ENCODE assay signal across 8 mouse cellular contexts in the genomic region with DNA sequence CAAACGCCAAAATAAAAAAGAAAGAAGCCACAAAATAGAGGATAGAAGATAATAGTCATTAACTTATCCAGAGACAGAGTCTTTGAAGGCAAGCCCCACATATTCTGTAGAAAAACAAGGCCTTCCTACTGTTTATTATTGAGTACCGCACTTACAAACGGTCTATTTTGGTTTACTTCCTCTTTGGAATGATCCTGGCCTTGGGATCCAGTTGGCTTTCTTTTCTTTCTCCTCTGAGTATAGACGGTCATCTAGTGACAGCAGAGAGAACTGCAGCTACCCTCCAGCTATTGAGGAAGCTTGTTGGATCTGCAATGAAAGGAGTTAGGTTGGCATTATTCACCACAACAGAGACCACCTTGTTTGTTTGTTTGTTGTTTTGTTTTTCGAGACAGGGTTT. TPM values are rescaled to one million over a fixed set of nuclear protein-coding genes. Genes with fewer than 3 reads are reported as not detected.
DNase-seq lines count a peak whose midpoint lies in the region; ATAC-seq and TF ChIP-seq lines count a peak whose summit lies in the region.

No protein-coding gene starts in this region.

- peak overlapping the region; percentile 27; the same call in 1 of the 2 replicates for H3K4me2 ChIP-seq in neural tube, embryonic 15.5 days

- peak overlapping the region; percentile 45; the same call in 1 of the 2 replicates for H3K27ac ChIP-seq in left cerebral cortex, adult 2 months
- no peak overlapping the region for H3K27ac ChIP-seq in neural tube, embryonic 15.5 days (replicated peaks)

- H3K27me3 ChIP-seq in neural tube, embryonic 15.5 days (replicated peaks) = no peaks in the 10 kb centered on the region

- no peaks in the 10 kb centered on the region for H3K4me1 ChIP-seq in neural tube, embryonic 15.5 days

- peak; percentile 14 for DNase-seq in thymus, postnatal 14 days
- DNase-seq in thymus, adult 18-20 months = no peak
- DNase-seq in frontal cortex, postnatal 36 days (ENCODE audit: low spot score in 2 of 2) = peak; percentile 33 to 74
- DNase-seq in induced T-regulatory cell, adult 2 months (ENCODE audit: low read depth) = peak; percentile 15
- DNase-seq in left cerebral cortex, adult 2 months (ENCODE audit: extremely low spot score in 1 of 2, low spot score in 2 of 2) = peak; percentile 37 to 49
- DNase-seq in spleen, postnatal 10 days (ENCODE audit: low spot score in 2 of 2) = no peak

- H3K36me3 ChIP-seq in neural tube, embryonic 15.5 days = no peaks in the 10 kb centered on the region

- no peak overlapping the region for H3K9ac ChIP-seq in neural tube, embryonic 15.5 days (replicated peaks)

- no peak overlapping the region for H3K4me3 ChIP-seq in left cerebral cortex, adult 2 months
- H3K4me3 ChIP-seq in neural tube, embryonic 15.5 days (replicated peaks) = no peak overlapping the region

- ATAC-seq in cerebellum, adult (ENCODE audit: insufficient number of reproducible peaks, low FRiP score, low TSS enrichment) = peak; percentile 81
- ATAC-seq in neural tube, embryonic 15.5 days (ENCODE audit: low FRiP score) = no peak

- H3K9me3 ChIP-seq in neural tube, embryonic 15.5 days (replicated peaks) = no peaks in the 10 kb centered on the region

- intact Hi-C loops in left cerebral cortex, adult 2 months (cut with DNase I) = loop anchor here (2.0 kb wide), 1 partner anchor 64 kb away; a partner anchor contains a TSS

- WGBS in neural tube, embryonic 15.5 days = 25% methylated on average over 5 of the region's 5 CpGs

- peak; percentile 98 for TF ChIP-seq CTCF in left cerebral cortex, adult 2 months (IDR thresholded peaks at IDR 0.05)

RNA-seq across cellular contexts. Expression of a gene that starts 11.8 kb away (rescaled TPM):
- total RNA-seq in left cerebral cortex, adult 2 months (2021) = 10 to 100 TPM; 11.9 to 14.1 TPM
- polyA plus RNA-seq in neural tube, embryonic 15.5 days (2015; fragmentation: Nextera tagmentation; extraction: Ambion mirVana) = 11.4 and 11.8 TPM in 2 replicates

Comparison
In these comparisons a context has a peak if more than half of its experiments do, and no peak if none do; other contexts are left out.
1. DNase-seq: peak in thymus, postnatal 14 days (single experiment), frontal cortex, postnatal 36 days (2 of 2), induced T-regulatory cell, adult 2 months (single experiment) and left cerebral cortex, adult 2 months (2 of 2); none in thymus, adult 18-20 months (0 of 2) and spleen, postnatal 10 days (0 of 2).